Mouse (Mus musculus): ENCODE data around the gene Htra1. TPM values are rescaled to one million over a fixed set of nuclear protein-coding genes. Genes with fewer than 3 reads are reported as not detected.

The Htra1 gene
- total and polyA plus RNA-seq, 2 experiments from 2014 or later: 79.7 to 95.2 TPM

DNA sequence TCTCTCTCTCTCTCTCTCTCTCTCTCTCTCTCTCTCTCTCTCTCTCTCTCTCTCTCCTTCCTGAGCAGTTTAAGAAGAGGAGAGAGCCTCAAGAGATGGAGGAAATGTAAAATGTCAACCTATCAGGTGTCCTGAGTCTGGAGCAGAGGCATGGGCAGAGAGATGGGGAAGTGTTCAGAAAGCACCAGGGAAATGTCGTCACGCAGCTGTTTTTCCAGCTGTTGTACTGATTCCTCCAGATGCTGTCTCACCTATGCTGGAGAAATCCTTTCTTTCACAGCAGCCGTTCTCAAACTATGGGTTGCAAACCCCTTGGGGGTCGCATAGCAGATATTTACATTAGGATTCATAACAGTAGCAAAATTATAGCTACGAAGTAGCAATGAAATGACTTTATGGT lies 30.5 kb downstream of the Htra1 start:
- peak overlapping the region; percentile 60 for H3K27ac ChIP-seq (ENCODE audit: low read depth)
- H3K36me3 ChIP-seq (replicated peaks; ENCODE audit: control insufficient read depth, insufficient read depth, low read length): 0 out of 2 replicates have a peak, but pooled peaks cover 2% of the 10 kb centered on the region
- DNase-seq (ENCODE audit: low spot score): no peak
- TF ChIP-seq CTCF (IDR thresholded peaks at IDR 0.05; ENCODE audit: low read depth): no peak
- TF ChIP-seq EP300 (IDR thresholded peaks at IDR 0.05; ENCODE audit: low read depth): no peak
- 72% methylated on average over 5 of the region's 5 CpGs for WGBS
- H3K9me3 ChIP-seq (replicated peaks; ENCODE audit: control insufficient read depth, low read length): no peaks in the 10 kb centered on the region
- ATAC-seq (ENCODE audit: insufficient read depth, low read depth): no peak
- H3K4me1 ChIP-seq (ENCODE audit: control insufficient read depth, insufficient read depth): peaks cover 37% of the 10 kb centered on the region
- H3K4me3 ChIP-seq (ENCODE audit: low read depth, low read length): no peak overlapping the region
- H3K9ac ChIP-seq (replicated peaks; ENCODE audit: low read depth, low read length): no peak overlapping the region
- H3K4me2 ChIP-seq (ENCODE audit: low read depth, low read length): no peak overlapping the region
- H3K27me3 ChIP-seq (ENCODE audit: control insufficient read depth, insufficient read depth, low read length): no peaks in the 10 kb centered on the region

DNA sequence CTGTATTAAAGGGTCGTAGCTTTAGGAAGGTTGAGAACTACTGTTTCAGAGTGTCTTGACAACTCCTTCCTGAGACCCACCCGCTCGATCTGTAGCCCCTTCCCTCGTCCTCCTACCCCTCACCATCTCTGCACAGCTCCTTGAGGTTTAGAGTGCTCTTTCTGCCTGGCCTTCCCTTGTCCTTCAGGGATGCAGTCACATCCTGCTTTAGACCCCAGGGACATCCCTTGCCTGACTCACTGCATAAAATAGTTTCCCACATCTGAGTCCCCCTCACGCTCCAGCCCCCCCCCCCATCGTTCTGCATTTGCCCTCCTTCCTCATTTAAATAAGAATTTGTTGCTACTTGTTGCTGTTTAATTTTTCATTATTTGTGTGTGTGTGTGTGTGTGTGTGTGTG lies 31.0 kb downstream of the Htra1 start:
- Histone ChIP-seq H3K27ac (ENCODE audit: low read depth) (peak overlapping the region; percentile 60), H3K4me1 (ENCODE audit: control insufficient read depth, insufficient read depth) (peaks cover 33% of the 10 kb centered on the region), H3K36me3 (replicated peaks; ENCODE audit: control insufficient read depth, insufficient read depth, low read length) (0 out of 2 replicates have a peak, but pooled peaks cover 2% of the 10 kb centered on the region), H3K9ac (replicated peaks; ENCODE audit: low read depth, low read length) (no peak overlapping the region), H3K4me3 (ENCODE audit: low read depth, low read length) (no peak overlapping the region), H3K27me3 (ENCODE audit: control insufficient read depth, insufficient read depth, low read length) (no peaks in the 10 kb centered on the region), H3K9me3 (replicated peaks; ENCODE audit: control insufficient read depth, low read length) (no peaks in the 10 kb centered on the region), H3K4me2 (ENCODE audit: low read depth, low read length) (no peak overlapping the region)
- peak; percentile 60 for DNase-seq (ENCODE audit: low spot score)
- WGBS: 59% methylated on average over 6 of the region's 6 CpGs
- no peak for ATAC-seq (ENCODE audit: insufficient read depth, low read depth)
- TF ChIP-seq EP300 (IDR thresholded peaks at IDR 0.05; ENCODE audit: low read depth) (no peak), CTCF (IDR thresholded peaks at IDR 0.05; ENCODE audit: low read depth) (no peak)

DNA sequence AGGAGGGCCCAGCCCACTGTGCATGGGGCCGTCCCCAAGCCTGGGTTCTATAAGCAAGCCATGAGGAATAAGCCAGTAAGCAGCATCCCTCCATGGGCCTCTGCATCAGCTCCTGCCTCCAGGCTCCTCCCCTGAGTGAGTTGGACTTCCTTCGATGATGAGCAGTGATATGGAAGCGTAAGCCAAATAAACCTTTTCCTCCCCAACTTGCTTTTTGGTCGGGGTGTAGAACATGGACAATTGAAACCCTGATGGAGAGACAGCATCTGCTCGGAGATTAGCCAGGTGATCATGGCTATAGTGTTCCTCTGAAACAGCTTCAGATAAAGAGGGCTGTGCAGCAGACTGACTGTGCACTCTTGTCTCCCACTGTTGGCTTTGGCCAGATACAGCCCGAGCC lies 32.0 kb downstream of the Htra1 start:
- no peak overlapping the region for H3K9ac ChIP-seq (replicated peaks; ENCODE audit: low read depth, low read length)
- DNase-seq (ENCODE audit: low spot score): no peak
- no peak overlapping the region for H3K4me2 ChIP-seq (ENCODE audit: low read depth, low read length)
- WGBS: 74% methylated on average over 6 of the region's 6 CpGs
- H3K4me3 ChIP-seq (ENCODE audit: low read depth, low read length): no peak overlapping the region
- no peaks in the 10 kb centered on the region for H3K27me3 ChIP-seq (ENCODE audit: control insufficient read depth, insufficient read depth, low read length)
- 0 out of 2 replicates have a peak overlapping the region, but pooled peaks have one; percentile 11 for H3K27ac ChIP-seq (ENCODE audit: low read depth)
- ATAC-seq (ENCODE audit: insufficient read depth, low read depth): no peak
- TF ChIP-seq EP300 (IDR thresholded peaks at IDR 0.05; ENCODE audit: low read depth) (no peak), CTCF (IDR thresholded peaks at IDR 0.05; ENCODE audit: low read depth) (no peak)
- no peaks in the 10 kb centered on the region for H3K9me3 ChIP-seq (replicated peaks; ENCODE audit: control insufficient read depth, low read length)
- H3K4me1 ChIP-seq (ENCODE audit: control insufficient read depth, insufficient read depth): peaks cover 29% of the 10 kb centered on the region
- H3K36me3 ChIP-seq (replicated peaks; ENCODE audit: control insufficient read depth, insufficient read depth, low read length): 0 out of 2 replicates have a peak, but pooled peaks cover 2% of the 10 kb centered on the region

DNA sequence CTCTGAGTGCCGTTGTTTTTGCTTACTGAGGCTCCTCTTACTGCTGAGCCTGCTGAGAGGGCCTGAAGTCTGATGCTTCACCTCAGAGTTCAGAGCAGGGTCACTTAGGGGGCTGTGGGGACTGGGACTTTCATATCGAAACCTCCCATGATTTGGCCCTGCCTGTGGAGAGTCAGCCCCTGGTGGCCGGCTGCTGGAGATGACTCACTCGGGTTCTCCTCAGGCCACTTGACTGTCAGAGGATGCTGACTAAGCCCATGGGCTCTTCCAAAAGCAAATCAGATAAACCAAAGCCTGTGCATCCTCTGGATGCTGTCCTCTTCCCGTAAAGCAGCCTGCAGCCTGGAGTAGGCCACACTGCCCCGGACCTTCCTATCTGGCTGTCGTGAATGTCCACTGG lies 32.6 kb downstream of the Htra1 start:
- no peaks in the 10 kb centered on the region for H3K27me3 ChIP-seq (ENCODE audit: control insufficient read depth, insufficient read depth, low read length)
- H3K9ac ChIP-seq (replicated peaks; ENCODE audit: low read depth, low read length): no peak overlapping the region
- H3K36me3 ChIP-seq (replicated peaks; ENCODE audit: control insufficient read depth, insufficient read depth, low read length): peaks cover 5% of the 10 kb centered on the region; the same call in 1 of the 2 replicates
- peak overlapping the region; percentile 11; the same call in 1 of the 2 replicates for H3K27ac ChIP-seq (ENCODE audit: low read depth)
- no peak overlapping the region for H3K4me2 ChIP-seq (ENCODE audit: low read depth, low read length)
- H3K4me3 ChIP-seq (ENCODE audit: low read depth, low read length): no peak overlapping the region
- WGBS: 33% methylated on average over 7 of the region's 7 CpGs
- no peak for TF ChIP-seq EP300 (IDR thresholded peaks at IDR 0.05; ENCODE audit: low read depth)
- TF ChIP-seq CTCF (IDR thresholded peaks at IDR 0.05; ENCODE audit: low read depth): peak; percentile 37; the same call in 1 of the 2 replicates
- no peak for ATAC-seq (ENCODE audit: insufficient read depth, low read depth)
- DNase-seq (ENCODE audit: low spot score): peak; percentile 27
- H3K9me3 ChIP-seq (replicated peaks; ENCODE audit: control insufficient read depth, low read length): no peaks in the 10 kb centered on the region
- H3K4me1 ChIP-seq (ENCODE audit: control insufficient read depth, insufficient read depth): peaks cover 29% of the 10 kb centered on the region

DNA sequence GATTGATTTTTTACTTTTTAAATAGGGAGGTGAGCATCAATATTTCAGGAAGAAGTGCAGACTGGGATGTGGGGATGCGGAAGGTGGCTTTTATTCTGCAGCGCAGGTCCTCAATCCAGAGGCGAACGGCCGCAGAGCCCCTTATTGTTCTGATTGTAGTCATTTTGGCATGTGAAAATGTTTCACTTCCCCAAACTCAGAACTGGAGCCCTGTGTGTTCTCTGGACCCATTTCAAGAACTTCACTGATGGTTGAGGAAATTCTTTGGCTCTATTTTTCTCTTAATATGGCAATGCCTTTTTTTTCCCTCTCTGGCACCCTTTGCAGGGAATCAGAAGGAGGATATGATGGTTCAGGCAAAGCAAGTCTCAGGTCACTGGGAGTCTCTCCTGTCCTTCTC lies 33.2 kb downstream of the Htra1 start:
- no peaks in the 10 kb centered on the region for H3K9me3 ChIP-seq (replicated peaks; ENCODE audit: control insufficient read depth, low read length)
- no peaks in the 10 kb centered on the region for H3K27me3 ChIP-seq (ENCODE audit: control insufficient read depth, insufficient read depth, low read length)
- no peak overlapping the region for H3K4me2 ChIP-seq (ENCODE audit: low read depth, low read length)
- H3K9ac ChIP-seq (replicated peaks; ENCODE audit: low read depth, low read length): no peak overlapping the region
- WGBS: 88% methylated on average over 5 of the region's 5 CpGs
- H3K27ac ChIP-seq (ENCODE audit: low read depth): 0 out of 2 replicates have a peak overlapping the region, but pooled peaks have one; percentile 11
- H3K4me3 ChIP-seq (ENCODE audit: low read depth, low read length): no peak overlapping the region
- peaks cover 10% of the 10 kb centered on the region; the same call in 1 of the 2 replicates for H3K36me3 ChIP-seq (replicated peaks; ENCODE audit: control insufficient read depth, insufficient read depth, low read length)
- no peak for TF ChIP-seq EP300 (IDR thresholded peaks at IDR 0.05; ENCODE audit: low read depth)
- TF ChIP-seq CTCF (IDR thresholded peaks at IDR 0.05; ENCODE audit: low read depth): no peak
- ATAC-seq (ENCODE audit: insufficient read depth, low read depth): no peak
- DNase-seq (ENCODE audit: low spot score): no peak
- peaks cover 25% of the 10 kb centered on the region for H3K4me1 ChIP-seq (ENCODE audit: control insufficient read depth, insufficient read depth)

DNA sequence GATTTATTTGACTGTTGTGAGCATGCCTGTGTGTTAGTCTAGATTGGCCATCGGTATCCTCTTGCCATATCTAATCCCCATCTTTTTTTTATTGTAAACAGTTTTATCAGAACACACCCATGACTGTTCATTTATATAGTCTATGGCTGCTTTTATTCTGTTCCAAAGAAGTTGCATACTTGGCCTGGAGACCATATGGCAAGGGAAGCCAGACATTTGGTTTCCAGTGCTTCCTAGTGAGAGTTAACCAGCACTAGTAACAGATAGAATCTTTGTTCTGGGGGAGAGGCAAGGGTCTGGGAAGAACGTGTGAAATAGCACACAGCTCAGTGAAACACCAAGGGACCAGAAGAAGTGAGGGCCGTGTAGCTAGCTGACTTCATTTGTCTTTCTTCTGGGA lies 33.6 kb downstream of the Htra1 start:
- DNase-seq (ENCODE audit: low spot score): no peak
- peaks cover 13% of the 10 kb centered on the region for H3K36me3 ChIP-seq (replicated peaks; ENCODE audit: control insufficient read depth, insufficient read depth, low read length)
- no peak for ATAC-seq (ENCODE audit: insufficient read depth, low read depth)
- H3K9ac ChIP-seq (replicated peaks; ENCODE audit: low read depth, low read length): no peak overlapping the region
- no peak overlapping the region for H3K4me3 ChIP-seq (ENCODE audit: low read depth, low read length)
- no peaks in the 10 kb centered on the region for H3K27me3 ChIP-seq (ENCODE audit: control insufficient read depth, insufficient read depth, low read length)
- TF ChIP-seq CTCF (IDR thresholded peaks at IDR 0.05; ENCODE audit: low read depth): no peak
- no peak for TF ChIP-seq EP300 (IDR thresholded peaks at IDR 0.05; ENCODE audit: low read depth)
- H3K27ac ChIP-seq (ENCODE audit: low read depth): no peak overlapping the region
- H3K4me1 ChIP-seq (ENCODE audit: control insufficient read depth, insufficient read depth): peaks cover 20% of the 10 kb centered on the region
- WGBS: 63% methylated on average over 3 of the region's 3 CpGs
- no peak overlapping the region for H3K4me2 ChIP-seq (ENCODE audit: low read depth, low read length)
- no peaks in the 10 kb centered on the region for H3K9me3 ChIP-seq (replicated peaks; ENCODE audit: control insufficient read depth, low read length)
